In the genomic region with DNA sequence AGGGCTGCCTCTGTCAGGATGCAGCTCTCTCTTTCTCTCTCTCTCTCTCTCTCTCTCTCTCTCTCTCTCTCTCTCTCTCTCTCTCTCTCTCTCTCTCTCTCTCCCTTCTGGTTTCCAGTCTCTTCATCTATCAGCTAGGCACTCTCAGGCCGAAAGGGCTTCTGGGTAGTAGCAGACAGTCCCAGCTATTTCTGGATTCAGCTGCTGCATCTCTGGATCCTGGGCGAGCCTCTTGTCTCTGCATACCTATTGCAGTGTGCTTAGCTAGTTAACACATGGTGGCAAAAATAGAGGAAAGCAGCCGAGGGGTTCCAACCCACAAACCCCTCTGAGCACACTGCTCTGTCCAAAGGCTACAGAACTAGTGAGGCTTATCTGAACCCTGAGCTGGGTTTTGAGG, we compare ENCODE assay signal across 12 mouse cellular contexts.
DNase-seq lines count a peak whose midpoint lies in the region.
"Had no signal": no experiment of that assay in that cellular context is flagged by ENCODE, and none has a peak within 500 bp of the region (broad histone marks: within the 10 kb centered on the region; RNA-seq: fewer than 3 reads in every experiment).

No protein-coding gene starts in this region.

- WGBS in embryonic facial prominence, embryonic 10.5 days = 76% methylated on average over 3 of the region's 3 CpGs

- H3K4me3 ChIP-seq in embryonic facial prominence, embryonic 10.5 days = no peak overlapping the region
- H3K4me3 ChIP-seq: kidney, embryonic 15.5 days; lung, embryonic 15.5 days had no signal

- H3K9me3 ChIP-seq in embryonic facial prominence, embryonic 10.5 days = no peaks in the 10 kb centered on the region
- H3K9me3 ChIP-seq: kidney, embryonic 15.5 days; lung, embryonic 15.5 days had no signal

- H3K4me1 ChIP-seq in embryonic facial prominence, embryonic 10.5 days = no peaks in the 10 kb centered on the region
- H3K4me1 ChIP-seq: kidney, embryonic 15.5 days; lung, embryonic 15.5 days had no signal

- no peak overlapping the region for H3K27ac ChIP-seq in embryonic facial prominence, embryonic 10.5 days (replicated peaks)
- H3K27ac ChIP-seq: kidney, embryonic 15.5 days; lung, embryonic 15.5 days had no signal

- no peaks in the 10 kb centered on the region for H3K36me3 ChIP-seq in embryonic facial prominence, embryonic 10.5 days (replicated peaks)
- H3K36me3 ChIP-seq: kidney, embryonic 15.5 days; lung, embryonic 15.5 days had no signal

- peak; percentile 46 to 74 for DNase-seq in frontal cortex, postnatal 36 days (ENCODE audit: low spot score in 2 of 2)
- no peak for DNase-seq in frontal cortex, postnatal 25 days (ENCODE audit: low spot score in 2 of 2)
- peak; percentile 36 for DNase-seq in layer of hippocampus, adult 11-12 months (ENCODE audit: low spot score)
- no peak for DNase-seq in layer of hippocampus, postnatal 14 days (ENCODE audit: low spot score in 2 of 2)
- DNase-seq in right cerebral cortex, adult 2 months (ENCODE audit: low spot score in 2 of 2) = peak; percentile 52 to 53
- DNase-seq in right cerebral cortex, postnatal 4 days = no peak
- DNase-seq in telencephalon, adult 2 months (ENCODE audit: low read depth, low spot score) = peak; percentile 70
- DNase-seq in embryonic facial prominence, embryonic 10.5 days (ENCODE audit: low spot score) = no peak
- DNase-seq: cerebellum, adult 2 months; gastrocnemius, postnatal 25 days had no signal

- no peaks in the 10 kb centered on the region for H3K27me3 ChIP-seq in embryonic facial prominence, embryonic 10.5 days (replicated peaks; ENCODE audit: low read depth, poor library complexity, severe bottlenecking)
- H3K27me3 ChIP-seq: lung, embryonic 15.5 days had no signal

Comparison
In these comparisons a context has a peak if more than half of its experiments do, and no peak if none do; other contexts are left out.
1. DNase-seq: peak in frontal cortex, postnatal 36 days (2 of 2), layer of hippocampus, adult 11-12 months (single experiment), right cerebral cortex, adult 2 months (2 of 2) and telencephalon, adult 2 months (single experiment); none in frontal cortex, postnatal 25 days (0 of 2), layer of hippocampus, postnatal 14 days (0 of 2), right cerebral cortex, postnatal 4 days (single experiment) and embryonic facial prominence, embryonic 10.5 days (single experiment).